Mouse (Mus musculus) MEL (cell line): ENCODE measurements around the gene Atpaf1. TPM values are rescaled to one million over a fixed set of nuclear protein-coding genes. Genes with fewer than 3 reads are reported as not detected.

ENCODE experiments used
- DNase-seq: peaks from one replicate; pipeline ENCODE4 v3.0.0; 2011; ENCODE audit warnings: low read depth, low spot score
- H3K27ac ChIP-seq: 2 replicates; pipeline ENCODE4 v1.5.1; 2012; ENCODE audit warnings: low read depth, mild to moderate bottlenecking, control low read depth, low read length, moderate library complexity; ENCODE audit not compliant: control insufficient read depth
- H3K27me3 ChIP-seq, 2 experiments: fragments of 150-350 bp in 1 of 2; sonication (generic) in 1 of 2; 2 replicates each; pipeline ENCODE4 v1.6.1; 2012; ENCODE audit warnings: low read length in 2 of 2, mild to moderate bottlenecking in 2 of 2, improper control_type of control experiment in 1 of 2, moderate library complexity in 1 of 2; ENCODE audit not compliant: insufficient read depth in 2 of 2, control insufficient read depth in 1 of 2
- H3K36me3 ChIP-seq, 2 experiments: 2 replicates each; pipeline ENCODE4 v1.6.1; 2012 to 2014; ENCODE audit warnings: low read length in 2 of 2, improper control_type of control experiment in 1 of 2, inconsistent platforms in 1 of 2, mild to moderate bottlenecking in 1 of 2; ENCODE audit not compliant: insufficient read depth in 2 of 2, control insufficient read depth in 1 of 2
- H3K4me1 ChIP-seq, 2 experiments: fragments of 150-350 bp in 1 of 2; sonication (generic) in 1 of 2; 2 replicates each; pipeline ENCODE4 v1.6.1; 2012; ENCODE audit warnings: low read length in 2 of 2, improper control_type of control experiment in 1 of 2, mild to moderate bottlenecking in 1 of 2; ENCODE audit not compliant: insufficient read depth in 2 of 2, control insufficient read depth in 1 of 2
- H3K4me3 ChIP-seq, 2 experiments: fragments of 150-350 bp in 1 of 2; sonication (generic) in 1 of 2; 2 replicates each; pipeline ENCODE4 v1.5.1; 2012; ENCODE audit warnings: low read depth in 2 of 2, low read length in 2 of 2, mild to moderate bottlenecking in 2 of 2, moderate library complexity in 2 of 2, control low read depth in 1 of 2, improper control_type of control experiment in 1 of 2; ENCODE audit not compliant: control insufficient read depth in 1 of 2, insufficient read depth in 1 of 2
- H3K79me2 ChIP-seq: 2 replicates; pipeline ENCODE4 v1.6.1; 2012; ENCODE audit warnings: mild to moderate bottlenecking, low read length, moderate library complexity; ENCODE audit not compliant: control insufficient read depth, poor library complexity, insufficient read depth
- H3K9ac ChIP-seq: 2 replicates; pipeline ENCODE4 v1.6.1; 2012; ENCODE audit warnings: low read depth, mild to moderate bottlenecking, control low read depth, low read length, moderate library complexity; ENCODE audit not compliant: control insufficient read depth, poor library complexity, severe bottlenecking
- H3K9me3 ChIP-seq: fragments of 150-350 bp; sonication (generic); replicated peaks from 2 replicates; pipeline ENCODE4 v1.6.1; 2012; ENCODE audit warnings: mild to moderate bottlenecking, low read length, improper control_type of control experiment, moderate library complexity; ENCODE audit not compliant: insufficient read depth
- CHD1 ChIP-seq: IDR thresholded peaks from 2 replicates; pipeline ENCODE4 v1.6.1; 2012; ENCODE audit warnings: low read depth, mild to moderate bottlenecking, inconsistent platforms, low read length, improper control_type of control experiment
- CTCF ChIP-seq, 3 experiments: IDR thresholded peaks in 2 of 3; conservative IDR thresholded peaks in 1 of 3; 2 replicates each; pipeline ENCODE4 v1.5.1; 2011 to 2012; ENCODE audit warnings: low read length in 3 of 3, low read depth in 2 of 3, mild to moderate bottlenecking in 2 of 3, improper control_type of control experiment in 1 of 3, inconsistent platforms in 1 of 3, mixed read lengths in 1 of 3, moderate library complexity in 1 of 3; ENCODE audit not compliant: control insufficient read depth in 1 of 3, insufficient read depth in 1 of 3, poor library complexity in 1 of 3, severe bottlenecking in 1 of 3
- E2F4 ChIP-seq: IDR thresholded peaks from 2 replicates; pipeline ENCODE4 v1.6.1; 2011; ENCODE audit warnings: low read depth, low read length, improper control_type of control experiment, borderline replicate concordance
- GABPA ChIP-seq: IDR thresholded peaks from 2 replicates; pipeline ENCODE4 v1.6.1; 2012; ENCODE audit warnings: low read depth, mild to moderate bottlenecking, inconsistent platforms, low read length, improper control_type of control experiment, moderate library complexity
- MAX ChIP-seq: IDR thresholded peaks from 2 replicates; pipeline ENCODE4 v1.6.1; 2011; ENCODE audit warnings: low read length, improper control_type of control experiment
- MEF2A ChIP-seq: IDR thresholded peaks from 2 replicates; pipeline ENCODE4 v1.6.1; 2014; ENCODE audit warnings: low read depth, mild to moderate bottlenecking, inconsistent platforms, low read length, improper control_type of control experiment; ENCODE audit not compliant: poor library complexity, insufficient replicate concordance, severe bottlenecking; ENCODE audit errors: extremely low read depth
- MYB ChIP-seq: IDR thresholded peaks from 2 replicates; pipeline ENCODE4 v1.6.1; 2011; ENCODE audit warnings: mild to moderate bottlenecking, low read depth, low read length, improper control_type of control experiment
- MYC ChIP-seq: IDR thresholded peaks from 2 replicates; pipeline ENCODE4 v1.6.1; 2011; ENCODE audit warnings: low read depth, mild to moderate bottlenecking, low read length, improper control_type of control experiment, moderate library complexity
- POLR2A ChIP-seq, 2 experiments: IDR thresholded peaks; 2 replicates each; pipeline ENCODE4 v1.6.1; 2011 to 2012; ENCODE audit warnings: low read length in 2 of 2, mild to moderate bottlenecking in 2 of 2, control low read depth in 1 of 2, improper control_type of control experiment in 1 of 2, low read depth in 1 of 2, moderate library complexity in 1 of 2; ENCODE audit not compliant: control insufficient read depth in 1 of 2, insufficient read depth in 1 of 2, poor library complexity in 1 of 2
- POLR2AphosphoS5 ChIP-seq: IDR thresholded peaks from 2 replicates; pipeline ENCODE4 v1.6.1; 2012; ENCODE audit warnings: low read depth, borderline replicate concordance, mild to moderate bottlenecking, inconsistent platforms, low read length, moderate library complexity, mixed read lengths
- RCOR1 ChIP-seq: IDR thresholded peaks from 2 replicates; pipeline ENCODE4 v1.6.1; 2012; ENCODE audit warnings: low read depth, mild to moderate bottlenecking, inconsistent platforms, low read length, improper control_type of control experiment
- SIN3A ChIP-seq: IDR thresholded peaks from 2 replicates; pipeline ENCODE4 v1.6.1; 2012; ENCODE audit warnings: low read length, improper control_type of control experiment, inconsistent platforms
- SMC3 ChIP-seq: IDR thresholded peaks from 2 replicates; pipeline ENCODE4 v1.6.1; 2011; ENCODE audit warnings: low read depth, low read length, improper control_type of control experiment
- TAL1 ChIP-seq: IDR thresholded peaks from 2 replicates; pipeline ENCODE4 v1.6.1; 2012; ENCODE audit warnings: mild to moderate bottlenecking, inconsistent platforms, low read length, moderate library complexity, mixed read lengths
- USF1 ChIP-seq: IDR thresholded peaks from 2 replicates; pipeline ENCODE4 v1.6.1; 2014; ENCODE audit warnings: low read depth, mild to moderate bottlenecking, inconsistent platforms, low read length, improper control_type of control experiment, moderate library complexity
- USF2 ChIP-seq, 2 experiments: IDR thresholded peaks; 2 replicates each; pipeline ENCODE4 v1.6.1; 2011 to 2012; ENCODE audit warnings: improper control_type of control experiment in 2 of 2, low read length in 2 of 2, borderline replicate concordance in 1 of 2, inconsistent platforms in 1 of 2, low read depth in 1 of 2, mild to moderate bottlenecking in 1 of 2; ENCODE audit not compliant: insufficient read depth in 1 of 2
- ZC3H11A ChIP-seq: IDR thresholded peaks from 2 replicates; pipeline ENCODE4 v1.6.1; 2012; ENCODE audit warnings: low read depth, mild to moderate bottlenecking, inconsistent platforms, low read length, improper control_type of control experiment
- ZKSCAN1 ChIP-seq: IDR thresholded peaks from 2 replicates; pipeline ENCODE4 v1.6.1; 2012; ENCODE audit warnings: low read depth, mild to moderate bottlenecking, inconsistent platforms, low read length, improper control_type of control experiment, moderate library complexity
- ZMIZ1 ChIP-seq: IDR thresholded peaks from 2 replicates; pipeline ENCODE4 v1.6.1; 2012; ENCODE audit warnings: low read depth, mild to moderate bottlenecking, inconsistent platforms, low read length, improper control_type of control experiment, moderate library complexity
- ZNF384 ChIP-seq: IDR thresholded peaks from 2 replicates; pipeline ENCODE4 v1.6.1; 2012; ENCODE audit warnings: low read depth, mild to moderate bottlenecking, inconsistent platforms, low read length, improper control_type of control experiment
- polyA plus RNA-seq, 2 experiments: library from polyadenylated mRNA; stranded (reverse) in 1 of 2; unstranded in 1 of 2; fragments of >175 nt in 1 of 2; fragments of >200 nt in 1 of 2; gene quantifications; 2 replicates each; pipeline versions ENCODE4 v1.2.1 to v1.2.4; 2012; ENCODE audit warnings: low replicate concordance in 2 of 2, low read depth in 1 of 2; ENCODE audit not compliant: insufficient read length in 2 of 2, insufficient read depth in 1 of 2, missing spikeins in 1 of 2
- total RNA-seq: library from RNA; depleted of rRNA; stranded (reverse); fragments of 300-350 nt; gene quantifications from 2 replicates; pipeline ENCODE4 v1.2.3, GENCODE M21; 2012

Atpaf1 gene
- total and polyA plus RNA-seq, 3 experiments, result 23.4 to 24.5 TPM; not detected in 1

DNA sequence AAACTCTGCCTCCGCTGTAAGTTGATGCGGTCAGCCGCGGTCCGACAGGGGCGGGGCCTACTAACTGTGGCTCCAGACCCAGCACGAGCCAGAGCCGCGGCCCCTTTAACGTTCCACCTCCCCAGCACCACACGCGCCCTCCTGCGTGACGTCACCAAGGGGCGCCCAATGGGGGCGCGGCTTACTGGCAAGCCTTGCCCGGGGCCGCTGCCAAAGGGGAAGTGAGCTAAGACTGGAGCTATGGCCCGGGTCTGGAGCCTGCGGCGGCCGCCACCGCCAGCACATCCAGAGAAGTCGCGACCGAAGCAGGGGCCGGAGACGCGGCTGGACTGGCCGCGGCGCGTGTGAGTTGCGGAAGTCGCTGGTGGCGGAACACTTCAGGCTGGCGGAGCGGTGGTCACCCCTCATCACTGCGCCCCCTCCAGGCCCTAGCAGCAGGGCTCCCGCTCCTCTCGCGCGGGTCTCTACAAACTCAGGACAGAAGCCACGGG lies 47.0 kb upstream of the Atpaf1 start, which contains the start of gene Efcab14 (continued):
- TF ChIP-seq POLR2A (IDR thresholded peaks at IDR 0.05; ENCODE audit: control insufficient read depth in 1 of 2, insufficient read depth in 1 of 2, low read depth in 1 of 2, low read length in 2 of 2, poor library complexity in 1 of 2) (peak; percentile 82 to 85), CHD1 (no peak), MEF2A (0 out of 2 replicates have a peak, but pooled peaks have one; percentile 46), TAL1 (no peak), SIN3A (peak; percentile 99), ZNF384 (no peak), ZMIZ1 (peak; percentile 43; the same call in 1 of the 2 replicates), ZKSCAN1 (no peak), USF1 (peak; percentile 68), GABPA (no peak), ZC3H11A (no peak), RCOR1 (no peak), SMC3 (no peak), CTCF (IDR thresholded peaks at IDR 0.05 in 2 of 3, conservative IDR thresholded peaks at IDR 0.05 in 1 of 3; ENCODE audit: control insufficient read depth in 1 of 3, insufficient read depth in 1 of 3, low read depth in 2 of 3, low read length in 3 of 3, poor library complexity in 1 of 3, severe bottlenecking in 1 of 3) (peak; percentile 7 to 52 (median 20); a peak in 3 of 6 replicates), MAX (peak; percentile 82)

DNA sequence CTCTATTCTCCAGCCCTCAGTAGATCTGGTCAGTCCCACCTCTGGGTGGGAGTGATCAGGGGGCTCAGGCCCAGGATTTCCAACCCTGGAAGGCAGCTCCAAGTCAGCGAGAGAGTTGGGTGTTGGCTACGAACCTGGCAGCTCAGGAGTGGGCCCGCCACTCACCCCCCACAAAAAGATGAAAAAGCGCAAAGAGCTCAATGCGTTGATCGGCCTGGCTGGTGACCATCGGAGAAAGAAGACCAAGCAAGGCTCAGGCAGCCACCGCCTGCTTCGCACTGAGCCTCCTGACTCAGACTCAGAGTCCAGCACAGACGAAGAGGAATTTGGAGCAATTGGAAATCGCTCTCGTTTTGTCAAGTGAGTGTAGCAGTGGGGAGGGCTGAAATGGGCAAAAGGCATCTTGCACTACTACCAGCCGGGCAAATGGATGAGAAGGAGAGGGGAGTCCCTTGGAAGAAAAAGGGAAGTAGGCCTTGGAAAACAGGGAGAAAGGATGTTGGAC lies 46.1 kb upstream of the Atpaf1 start:
- no peak overlapping the region for H3K27ac ChIP-seq
- H3K4me1 ChIP-seq, result peaks cover 9 to 35% of the 10 kb centered on the region in 2 experiments
- H3K9ac ChIP-seq, result peak overlapping the region; percentile 90
- H3K4me3 ChIP-seq, result peak overlapping the region; percentile 86 to 95
- no peaks in the 10 kb centered on the region for H3K27me3 ChIP-seq
- peaks cover 2 to 40% of the 10 kb centered on the region in 2 experiments; a peak in 3 of 4 replicates for H3K36me3 ChIP-seq
- no peak for TF ChIP-seq MEF2A
- 0 out of 2 replicates have a peak, but pooled peaks have one; percentile 54 for TF ChIP-seq CHD1
- TF ChIP-seq SIN3A, result no peak
- TF ChIP-seq MYB, result no peak
- no peak for TF ChIP-seq MAX
- TF ChIP-seq POLR2AphosphoS5, result no peak
- H3K79me2 ChIP-seq, result peaks cover 14% of the 10 kb centered on the region
- no peaks in the 10 kb centered on the region for H3K9me3 ChIP-seq
- DNase-seq, result peak; percentile 35

DNA sequence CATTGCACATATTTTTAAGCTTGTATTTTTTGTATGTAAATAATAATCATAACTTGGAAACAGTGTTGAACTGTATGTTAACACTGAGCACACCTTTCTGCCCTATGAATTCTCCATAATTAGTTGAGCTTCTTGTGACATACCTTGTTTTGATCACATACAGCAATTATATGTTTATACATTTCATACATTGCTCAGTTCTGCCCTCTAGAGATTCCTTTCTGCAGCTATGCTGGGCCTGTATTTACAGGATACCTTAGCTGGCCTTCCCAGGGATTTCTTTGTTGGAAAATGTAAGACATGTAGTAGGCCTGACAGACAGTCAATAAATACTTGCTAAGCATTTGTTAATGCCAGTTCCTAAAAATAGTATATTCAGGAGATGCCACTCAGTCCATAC lies 42.0 kb upstream of the Atpaf1 start:
- no peaks in the 10 kb centered on the region for H3K9me3 ChIP-seq
- H3K4me3 ChIP-seq, result no peak overlapping the region
- TF ChIP-seq ZKSCAN1 (no peak), USF2 (IDR thresholded peaks at IDR 0.05; ENCODE audit: borderline replicate concordance in 1 of 2, insufficient read depth in 1 of 2, low read depth in 1 of 2, low read length in 2 of 2) (no peak), CTCF (IDR thresholded peaks at IDR 0.05 in 2 of 3, conservative IDR thresholded peaks at IDR 0.05 in 1 of 3; ENCODE audit: control insufficient read depth in 1 of 3, insufficient read depth in 1 of 3, low read depth in 2 of 3, low read length in 3 of 3, poor library complexity in 1 of 3, severe bottlenecking in 1 of 3) (peak in 2 of 3 experiments; percentile 11 to 29; a peak in 3 of 6 replicates), MYC (no peak), SMC3 (no peak), E2F4 (no peak), TAL1 (no peak), ZC3H11A (no peak)
- H3K27me3 ChIP-seq, result no peaks in the 10 kb centered on the region
- peaks cover 3 to 23% of the 10 kb centered on the region in 2 experiments; a peak in 2 of 4 replicates for H3K4me1 ChIP-seq
- peaks cover 14% of the 10 kb centered on the region for H3K79me2 ChIP-seq
- H3K27ac ChIP-seq, result no peak overlapping the region
- no peak overlapping the region for H3K9ac ChIP-seq
- DNase-seq, result no peak
- H3K36me3 ChIP-seq, result peaks cover 11 to 32% of the 10 kb centered on the region in 2 experiments
